Mouse (Mus musculus) cortical plate, adult 2 months (tissue): Measurements from ENCODE around the gene Rab25.

Experiments used
- CTCF ChIP-seq: fragments of 200-500 bp; IDR thresholded peaks from 2 replicates; pipeline ENCODE4 v1.5.1; 2011; ENCODE audit warnings: mild to moderate bottlenecking, control low read depth, low read length; ENCODE audit not compliant: insufficient read depth; ENCODE audit errors: extremely low read depth
- POLR2A ChIP-seq: fragments of 200-500 bp; IDR thresholded peaks from 2 replicates; pipeline ENCODE4 v1.6.1; 2011; ENCODE audit warnings: mild to moderate bottlenecking, low read length, control low read depth; ENCODE audit not compliant: insufficient read depth; ENCODE audit errors: extremely low read depth

DNA sequence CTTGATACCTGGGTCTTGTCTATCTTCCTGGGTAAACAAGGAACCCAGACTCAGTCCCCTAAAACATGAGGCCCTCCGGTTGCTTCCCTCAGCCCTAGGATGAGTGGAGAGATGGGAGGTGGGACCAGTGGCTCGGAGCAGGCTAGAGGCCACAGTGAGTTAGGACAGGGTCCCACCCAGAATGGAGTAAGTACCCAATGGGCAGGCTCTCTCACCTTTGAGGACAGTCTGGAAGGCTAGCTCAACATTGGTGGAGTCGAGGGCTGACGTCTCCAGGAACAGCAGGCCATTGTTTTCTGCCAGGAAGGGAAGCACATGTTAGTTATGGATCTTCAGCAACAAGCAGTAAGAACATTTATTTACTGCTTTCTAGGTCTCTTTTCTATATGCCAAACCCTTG, 5.6 kb downstream of the Rab25 start:
- TF ChIP-seq POLR2A (no peak), CTCF (no peak)
